Mouse (Mus musculus) thymus, adult 2 months (tissue): ENCODE data around the gene Scmh1.

Experiments used
- CTCF ChIP-seq: fragments of 200-500 bp; IDR thresholded peaks from 2 replicates; pipeline ENCODE4 v1.5.1; 2012; ENCODE audit warnings: mild to moderate bottlenecking, control low read depth, low read length, moderate library complexity, borderline replicate concordance; ENCODE audit not compliant: control insufficient read depth, poor library complexity, insufficient read depth; ENCODE audit errors: extremely low read depth
- POLR2A ChIP-seq: fragments of 200-500 bp; IDR thresholded peaks from 2 replicates; pipeline ENCODE4 v1.6.1; 2012; ENCODE audit warnings: mild to moderate bottlenecking, low read length, control low read depth, moderate library complexity; ENCODE audit not compliant: control insufficient read depth, poor library complexity, insufficient read depth; ENCODE audit errors: extremely low read depth

- no peak for TF ChIP-seq CTCF
- TF ChIP-seq POLR2A = no peak
These were observed 133.6 kb downstream of the Scmh1 start for GRCm38 (mm10) chr4:120538664-120539063.
